Mouse (Mus musculus) kidney, embryonic 15.5 days (tissue): Measurements from ENCODE around the gene Fgf15. TPM values are rescaled to one million over a fixed set of nuclear protein-coding genes. Genes with fewer than 3 reads are reported as not detected.

Source experiments
- ATAC-seq: fragments of 200-750 bp; cut with Nextera tagmentation; replicated peaks from 2 replicates; pipeline ENCODE4 v1.8.0; 2017; ENCODE audit warnings: moderate TSS enrichment; ENCODE audit not compliant: low FRiP score
- H3K27ac ChIP-seq: fragments of 300-500 bp; sonication (generic); 2 replicates; pipeline ENCODE4 v1.5.1; 2015; ENCODE audit warnings: mild to moderate bottlenecking, inconsistent platforms
- H3K27me3 ChIP-seq: fragments of 300-500 bp; sonication (generic); 2 replicates; pipeline ENCODE4 v1.6.1; 2015; ENCODE audit warnings: inconsistent platforms
- H3K36me3 ChIP-seq: fragments of 300-500 bp; sonication (generic); 2 replicates; pipeline ENCODE4 v1.6.1; 2015; ENCODE audit warnings: inconsistent platforms
- H3K4me1 ChIP-seq: fragments of 300-500 bp; sonication (generic); 2 replicates; pipeline ENCODE4 v1.6.1; 2015; ENCODE audit warnings: inconsistent platforms
- H3K4me2 ChIP-seq: fragments of 300-500 bp; sonication (generic); 2 replicates; pipeline ENCODE4 v1.6.1; 2015; ENCODE audit warnings: moderate library complexity, mild to moderate bottlenecking, inconsistent platforms
- H3K4me3 ChIP-seq: fragments of 300-500 bp; sonication (generic); replicated peaks from 2 replicates; pipeline ENCODE4 v1.5.1; 2015; ENCODE audit warnings: mild to moderate bottlenecking, inconsistent platforms
- H3K9ac ChIP-seq: fragments of 300-500 bp; sonication (generic); 2 replicates; pipeline ENCODE4 v1.6.1; 2015; ENCODE audit warnings: mild to moderate bottlenecking, inconsistent platforms
- H3K9me3 ChIP-seq: fragments of 300-500 bp; sonication (generic); replicated peaks from 2 replicates; pipeline ENCODE4 v1.6.1; 2016; ENCODE audit warnings: inconsistent platforms
- WGBS: fragments of 180-500 bp; shearing (Covaris S2); methylation state at CpG from one replicate; pipeline ENCODE4 v1.1.7; 2015; ENCODE audit warnings: mixed read lengths; 5-methylcytosine and 5-hydroxymethylcytosine counted together
- polyA plus RNA-seq: library from polyadenylated mRNA; unstranded; fragments of >200 nt; fragmentation: Nextera tagmentation; extraction: Ambion mirVana; gene quantifications from 2 replicates; pipeline ENCODE4 v1.2.1, GENCODE M21; 2015

Fgf15 gene
- polyA plus RNA-seq = 2.3 and 2.4 TPM in 2 replicates

DNA sequence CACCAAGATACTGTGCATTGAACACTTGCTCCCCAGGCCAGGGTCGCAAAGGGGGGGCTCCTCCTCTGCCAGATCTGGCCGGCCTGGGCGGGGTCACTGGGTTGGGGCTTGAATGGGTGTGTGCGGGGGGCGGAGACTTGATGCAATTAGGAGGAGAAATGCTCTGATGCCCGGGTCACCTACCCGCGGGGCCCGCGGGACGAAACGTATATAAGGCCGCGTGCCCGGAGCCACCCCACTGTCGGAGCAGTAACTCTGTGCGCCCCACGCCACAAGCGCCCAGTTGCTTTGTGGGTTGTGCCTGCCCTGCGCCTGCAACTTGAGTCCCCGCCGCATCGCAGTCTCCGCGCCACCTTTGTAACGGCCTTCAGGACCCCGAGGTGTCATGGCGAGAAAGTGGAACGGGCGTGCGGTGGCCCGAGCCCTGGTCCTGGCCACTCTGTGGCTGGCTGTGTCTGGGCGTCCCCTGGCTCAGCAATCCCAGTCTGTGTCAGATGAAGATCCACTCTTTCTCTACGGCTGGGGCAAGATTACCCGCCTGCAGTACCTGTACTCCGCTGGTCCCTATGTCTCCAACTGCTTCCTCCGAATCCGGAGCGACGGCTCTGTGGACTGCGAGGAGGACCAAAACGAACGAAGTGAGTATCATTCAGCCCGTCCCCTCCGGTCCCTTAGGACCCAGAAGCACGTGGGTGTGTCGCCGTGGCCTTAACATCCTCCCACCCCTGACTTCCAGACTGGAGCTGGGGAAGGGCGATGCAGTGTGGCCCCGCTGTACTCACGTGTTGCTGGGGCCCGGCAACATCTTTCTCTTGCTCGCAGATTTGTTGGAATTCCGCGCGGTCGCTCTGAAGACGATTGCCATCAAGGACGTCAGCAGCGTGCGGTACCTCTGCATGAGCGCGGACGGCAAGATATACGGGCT is at the start of gene Fgf15:
Gene Fgf15, plus strand, starts transcription at position 238 of the 925 bp plus-strand sequence.
- peak within 1 kb of the TSS; percentile 30 for H3K9ac ChIP-seq
- no peaks in the 10 kb centered on the region for H3K9me3 ChIP-seq
- H3K4me2 ChIP-seq = peak within 1 kb of the TSS; percentile 83
- 1% methylated on average over 65 of the region's 65 CpGs for WGBS
- H3K4me3 ChIP-seq = peak within 1 kb of the TSS; percentile 45
- peaks cover 68% of the 10 kb centered on the region for H3K27me3 ChIP-seq
- no peak within 1 kb of the TSS for H3K27ac ChIP-seq
- H3K4me1 ChIP-seq = peaks cover 31% of the 10 kb centered on the region
- peak; percentile 26 for ATAC-seq
- H3K36me3 ChIP-seq = no peaks in the 10 kb centered on the region

DNA sequence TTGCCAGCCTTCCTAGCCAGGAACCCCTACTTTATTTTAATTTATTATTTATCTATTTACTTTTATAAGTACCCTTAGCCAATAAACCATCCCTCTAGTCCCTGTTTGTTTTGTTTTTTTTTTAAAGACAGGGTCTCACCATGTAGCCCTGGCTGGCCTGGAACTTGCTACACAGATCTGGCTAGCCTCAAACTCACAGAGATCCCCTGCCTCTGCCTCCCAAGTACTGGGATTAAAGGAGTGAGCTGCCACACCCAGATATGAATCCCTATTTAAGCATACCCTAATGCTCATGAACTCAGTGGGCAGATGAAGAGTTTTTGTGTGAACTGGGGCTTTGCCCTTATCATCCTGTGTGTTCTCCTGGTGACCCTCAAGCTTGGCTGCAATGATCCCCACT is 49.3 kb upstream of the Fgf15 start, which contains the start of gene Fgf4:
Gene Fgf4, plus strand, starts transcription at position 301 of the 400 bp plus-strand sequence.
- H3K36me3 ChIP-seq = no peaks in the 10 kb centered on the region
- no peak for ATAC-seq
- H3K9me3 ChIP-seq = no peaks in the 10 kb centered on the region

GRCm38 (mm10) chr7:144851321-144851720 is 45.0 kb upstream of the Fgf15 start:
- Histone ChIP-seq H3K9ac (no peak overlapping the region), H3K27ac (no peak overlapping the region), H3K27me3 (peaks cover 18% of the 10 kb centered on the region; the same call in 1 of the 2 replicates), H3K36me3 (no peaks in the 10 kb centered on the region), H3K4me3 (no peak overlapping the region), H3K9me3 (no peaks in the 10 kb centered on the region), H3K4me1 (no peaks in the 10 kb centered on the region), H3K4me2 (no peak overlapping the region)
- 50% methylated on average over 3 of the region's 3 CpGs for whole genome bisulfite sequencing
- ATAC-seq = no peak

More for the DNA sequence above, 49.3 kb upstream of the Fgf15 start, which contains the start of gene Fgf4:
- H3K4me3 ChIP-seq = no peak within 1 kb of the TSS
- H3K4me1 ChIP-seq = no peaks in the 10 kb centered on the region
- H3K4me2 ChIP-seq = no peak within 1 kb of the TSS
- H3K9ac ChIP-seq = no peak within 1 kb of the TSS
- no peak within 1 kb of the TSS for H3K27ac ChIP-seq
- peaks cover 29% of the 10 kb centered on the region for H3K27me3 ChIP-seq

DNA sequence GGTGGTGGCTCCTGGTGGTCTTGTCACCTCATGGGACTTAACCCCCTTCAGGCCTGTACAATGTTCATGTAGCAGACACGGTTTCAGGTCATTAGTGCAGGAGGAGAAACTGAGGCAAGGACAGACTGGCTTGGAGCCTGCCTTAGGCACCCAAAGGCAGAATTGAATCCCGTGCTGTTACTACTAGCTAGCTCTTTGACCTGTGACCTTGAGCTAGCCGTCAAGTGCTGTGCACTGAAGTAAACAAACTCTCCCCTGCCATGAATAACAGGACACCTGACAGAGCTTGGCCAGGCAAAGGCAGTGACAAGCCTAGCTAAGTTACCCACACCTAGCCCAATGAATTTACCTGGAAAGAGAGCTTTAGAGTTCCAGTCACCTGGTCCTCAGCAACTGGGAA is 41.4 kb upstream of the Fgf15 start:
- no peaks in the 10 kb centered on the region for H3K4me1 ChIP-seq
- no peak overlapping the region for H3K9ac ChIP-seq
- H3K4me3 ChIP-seq = no peak overlapping the region
- no peak overlapping the region for H3K4me2 ChIP-seq
- no peak for ATAC-seq
- peaks cover 32% of the 10 kb centered on the region for H3K27me3 ChIP-seq
- H3K27ac ChIP-seq = no peak overlapping the region
- WGBS = 30% methylated on average over 3 of the region's 3 CpGs
- H3K36me3 ChIP-seq = no peaks in the 10 kb centered on the region
- H3K9me3 ChIP-seq = no peaks in the 10 kb centered on the region

GRCm38 (mm10) chr7:144857158-144857557 is 39.2 kb upstream of the Fgf15 start:
- WGBS = 90% methylated on average over 7 of the region's 7 CpGs
- no peak overlapping the region for H3K9ac ChIP-seq
- peaks cover 14% of the 10 kb centered on the region for H3K4me1 ChIP-seq
- no peaks in the 10 kb centered on the region for H3K9me3 ChIP-seq
- no peak overlapping the region for H3K4me2 ChIP-seq
- no peaks in the 10 kb centered on the region for H3K36me3 ChIP-seq
- peaks cover 52% of the 10 kb centered on the region for H3K27me3 ChIP-seq
- ATAC-seq = no peak
- no peak overlapping the region for H3K27ac ChIP-seq
- H3K4me3 ChIP-seq = no peak overlapping the region

DNA sequence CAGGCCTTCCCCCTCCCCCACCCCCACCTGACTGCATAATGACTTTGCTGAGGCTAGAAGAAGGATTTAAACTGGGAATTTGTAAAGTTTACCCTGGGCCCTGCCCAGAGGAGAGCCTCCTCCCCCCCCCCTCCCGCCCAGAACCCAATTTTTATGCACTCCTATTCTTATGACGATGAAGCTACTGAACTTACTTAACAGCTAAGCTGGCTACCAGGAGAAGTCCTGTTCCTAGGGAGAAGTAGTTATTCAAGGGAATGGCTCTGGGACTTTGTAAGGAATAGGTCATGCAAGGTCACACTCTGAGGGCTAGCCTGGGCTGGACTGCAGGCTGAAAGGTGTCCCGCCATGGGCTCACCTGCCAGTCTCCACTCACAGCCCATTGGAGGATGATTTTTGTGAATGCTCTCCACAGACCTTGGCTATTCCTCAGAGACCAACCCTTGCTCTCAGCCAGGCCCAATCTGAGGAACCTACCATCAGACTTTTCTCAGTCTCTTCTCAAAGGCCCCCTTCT is 38.4 kb upstream of the Fgf15 start:
- no peaks in the 10 kb centered on the region for H3K36me3 ChIP-seq
- no peaks in the 10 kb centered on the region for H3K9me3 ChIP-seq
- no peak overlapping the region for H3K4me2 ChIP-seq
- WGBS = 83% methylated on average over 3 of the region's 3 CpGs
- ATAC-seq = no peak
- peaks cover 19% of the 10 kb centered on the region for H3K4me1 ChIP-seq
- no peak overlapping the region for H3K27ac ChIP-seq
- peaks cover 59% of the 10 kb centered on the region for H3K27me3 ChIP-seq
- H3K9ac ChIP-seq = no peak overlapping the region
- H3K4me3 ChIP-seq = no peak overlapping the region

- peaks cover 67% of the 10 kb centered on the region for H3K27me3 ChIP-seq
- H3K4me3 ChIP-seq = no peak overlapping the region
- no peak overlapping the region for H3K9ac ChIP-seq
- H3K27ac ChIP-seq = no peak overlapping the region
- peaks cover 26% of the 10 kb centered on the region for H3K4me1 ChIP-seq
- H3K36me3 ChIP-seq = no peaks in the 10 kb centered on the region
- ATAC-seq = no peak
- no peak overlapping the region for H3K4me2 ChIP-seq
- H3K9me3 ChIP-seq = no peaks in the 10 kb centered on the region
- WGBS = 80% methylated on average over 1 of the region's 1 CpGs
Observed at GRCm38 (mm10) chr7:144858702-144859101, 37.6 kb upstream of the Fgf15 start.

GRCm38 (mm10) chr7:144861056-144861768 is 35.1 kb upstream of the Fgf15 start:
- Histone ChIP-seq H3K4me3 (peak overlapping the region; percentile 34), H3K27me3 (peaks cover 85% of the 10 kb centered on the region), H3K9me3 (no peaks in the 10 kb centered on the region), H3K36me3 (no peaks in the 10 kb centered on the region), H3K9ac (no peak overlapping the region), H3K4me1 (peaks cover 27% of the 10 kb centered on the region), H3K4me2 (peak overlapping the region; percentile 56), H3K27ac (no peak overlapping the region)
- no peak for ATAC-seq
- 1% methylated on average over 70 of the region's 72 CpGs for WGBS

- under 1% methylated on average over 28 of the region's 28 CpGs for WGBS
- H3K9ac ChIP-seq = no peak overlapping the region
- H3K9me3 ChIP-seq = no peaks in the 10 kb centered on the region
- H3K27ac ChIP-seq = no peak overlapping the region
- no peaks in the 10 kb centered on the region for H3K36me3 ChIP-seq
- peak overlapping the region; percentile 34 for H3K4me3 ChIP-seq
- peaks cover 27% of the 10 kb centered on the region for H3K4me1 ChIP-seq
- no peak for ATAC-seq
- peaks cover 87% of the 10 kb centered on the region for H3K27me3 ChIP-seq
- peak overlapping the region; percentile 56 for H3K4me2 ChIP-seq
Observed at GRCm38 (mm10) chr7:144861769-144862070, 34.6 kb upstream of the Fgf15 start.

- Histone ChIP-seq H3K27me3 (peaks cover 90% of the 10 kb centered on the region), H3K4me2 (peak overlapping the region; percentile 56), H3K36me3 (no peaks in the 10 kb centered on the region), H3K9ac (no peak overlapping the region), H3K27ac (no peak overlapping the region), H3K4me1 (peaks cover 27% of the 10 kb centered on the region), H3K9me3 (no peaks in the 10 kb centered on the region), H3K4me3 (peak overlapping the region; percentile 34)
- WGBS = under 1% methylated on average over 15 of the region's 15 CpGs
- ATAC-seq = no peak
Observed at GRCm38 (mm10) chr7:144862126-144862525, 34.2 kb upstream of the Fgf15 start.

DNA sequence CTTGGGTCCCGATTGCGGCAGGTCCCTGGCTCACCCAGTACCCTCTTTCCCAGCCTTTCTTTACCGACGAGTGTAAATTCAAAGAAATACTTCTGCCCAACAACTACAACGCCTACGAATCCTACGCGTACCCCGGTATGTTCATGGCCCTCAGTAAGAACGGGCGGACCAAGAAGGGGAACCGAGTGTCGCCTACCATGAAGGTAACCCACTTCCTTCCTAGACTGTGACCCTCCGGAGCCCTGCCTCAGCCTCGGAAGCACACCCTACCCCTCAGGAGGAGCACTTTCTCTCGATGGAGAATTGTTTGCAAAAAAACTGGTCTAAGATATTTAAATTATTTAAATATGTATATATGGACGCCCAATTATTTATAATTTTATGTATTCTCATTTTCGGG is 33.6 kb upstream of the Fgf15 start:
- Histone ChIP-seq H3K4me3 (no peak overlapping the region), H3K4me2 (no peak overlapping the region), H3K27me3 (peaks cover 95% of the 10 kb centered on the region), H3K4me1 (peaks cover 27% of the 10 kb centered on the region), H3K9ac (no peak overlapping the region), H3K9me3 (no peaks in the 10 kb centered on the region), H3K36me3 (no peaks in the 10 kb centered on the region), H3K27ac (no peak overlapping the region)
- ATAC-seq = no peak
- WGBS = 3% methylated on average over 18 of the region's 18 CpGs

DNA sequence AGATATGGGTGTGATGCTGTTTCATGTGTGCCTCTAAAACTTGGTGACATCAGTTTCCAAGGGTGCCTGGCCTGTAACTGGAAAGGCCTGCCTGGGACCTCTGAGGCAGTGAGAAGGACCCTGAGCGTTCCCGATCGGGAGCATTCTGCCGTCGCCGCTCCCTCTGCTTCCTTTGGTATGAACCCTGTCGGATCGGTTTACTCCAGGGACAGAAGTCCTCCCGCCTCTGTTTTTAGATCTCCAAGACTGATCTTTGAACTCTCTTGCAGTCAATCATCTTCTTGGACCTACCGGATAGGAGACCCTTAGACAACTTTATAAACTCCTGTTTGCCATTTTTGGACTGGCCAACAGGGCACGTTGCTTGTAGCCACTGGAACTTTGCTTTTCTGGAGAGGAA is 33.1 kb upstream of the Fgf15 start:
- ATAC-seq = no peak
- 2% methylated on average over 11 of the region's 11 CpGs for WGBS

More for the DNA sequence above, 33.1 kb upstream of the Fgf15 start:
- no peak overlapping the region for H3K4me2 ChIP-seq
- H3K9ac ChIP-seq = no peak overlapping the region
- H3K4me3 ChIP-seq = no peak overlapping the region
- H3K27me3 ChIP-seq = peaks cover 93% of the 10 kb centered on the region
- H3K9me3 ChIP-seq = no peaks in the 10 kb centered on the region
- H3K27ac ChIP-seq = no peak overlapping the region
- H3K4me1 ChIP-seq = peaks cover 27% of the 10 kb centered on the region
- no peaks in the 10 kb centered on the region for H3K36me3 ChIP-seq
